Mouse (Mus musculus) stomach, embryonic 16.5 days (tissue): ENCODE data around the gene Inpp5a. TPM values are rescaled to one million over a fixed set of nuclear protein-coding genes. Genes with fewer than 3 reads are reported as not detected.

Source experiments
- ATAC-seq: fragments of 200-750 bp; cut with Nextera tagmentation; 2 replicates; pipeline ENCODE4 v1.8.0; 2017; ENCODE audit warnings: moderate number of reproducible peaks, moderate TSS enrichment; ENCODE audit not compliant: insufficient read depth, low FRiP score
- H3K27ac ChIP-seq: fragments of 300-500 bp; sonication (generic); 2 replicates; pipeline ENCODE4 v1.5.1; 2014; ENCODE audit warnings: low read length
- H3K27me3 ChIP-seq: fragments of 300-500 bp; sonication (generic); 2 replicates; pipeline ENCODE4 v1.6.1; 2014; ENCODE audit warnings: low read length, control low read depth, mixed read lengths; ENCODE audit not compliant: control insufficient read depth, insufficient read depth
- H3K36me3 ChIP-seq: fragments of 300-500 bp; sonication (generic); 2 replicates; pipeline ENCODE4 v1.6.1; 2014; ENCODE audit warnings: low read length; ENCODE audit not compliant: control insufficient read depth, insufficient read depth
- H3K4me1 ChIP-seq: fragments of 300-500 bp; sonication (generic); 2 replicates; pipeline ENCODE4 v1.6.1; 2014; ENCODE audit warnings: low read length, control low read depth, mixed read lengths; ENCODE audit not compliant: control insufficient read depth, insufficient read depth
- H3K4me2 ChIP-seq: fragments of 300-500 bp; sonication (generic); 2 replicates; pipeline ENCODE4 v1.6.1; 2014; ENCODE audit warnings: low read depth, low read length, mixed read lengths
- H3K4me3 ChIP-seq: fragments of 300-500 bp; sonication (generic); replicated peaks from 2 replicates; pipeline ENCODE4 v1.5.1; 2014; ENCODE audit warnings: mild to moderate bottlenecking, low read length
- H3K9ac ChIP-seq: fragments of 300-500 bp; sonication (generic); 2 replicates; pipeline ENCODE4 v1.6.1; 2014; ENCODE audit warnings: low read length
- H3K9me3 ChIP-seq: fragments of 300-500 bp; sonication (generic); replicated peaks from 2 replicates; pipeline ENCODE4 v1.6.1; 2016; ENCODE audit warnings: low read length, control low read depth; ENCODE audit not compliant: control insufficient read depth
- WGBS: fragments of 180-500 bp; shearing (Covaris S2); extraction: QIAGEN DNeasy Blood & Tissue Kit; methylation state at CpG from one replicate; pipeline ENCODE4 v1.1.7; 2014; 5-methylcytosine and 5-hydroxymethylcytosine counted together
- polyA plus RNA-seq: library from polyadenylated mRNA; unstranded; fragments of >200 nt; fragmentation: Nextera tagmentation; extraction: Ambion mirVana; gene quantifications from 2 replicates; pipeline ENCODE4 v1.2.1, GENCODE M21; 2015

Inpp5a gene
- polyA plus RNA-seq, 1 experiment from 2014 or later, result 21.3 TPM

GRCm38 (mm10) chr7:139439922-139440895, 51.3 kb downstream of the Inpp5a start:
- H3K4me3 ChIP-seq, result no peak overlapping the region
- H3K9me3 ChIP-seq, result no peaks in the 10 kb centered on the region
- no peak overlapping the region for H3K9ac ChIP-seq
- H3K36me3 ChIP-seq, result no peaks in the 10 kb centered on the region
- H3K4me1 ChIP-seq, result peaks cover 29% of the 10 kb centered on the region
- no peak overlapping the region for H3K4me2 ChIP-seq
- no peak overlapping the region for H3K27ac ChIP-seq
- no peaks in the 10 kb centered on the region for H3K27me3 ChIP-seq
- no peak for ATAC-seq
- WGBS, result 79% methylated on average over 6 of the region's 6 CpGs

GRCm38 (mm10) chr7:139441022-139441421, 52.1 kb downstream of the Inpp5a start:
- peaks cover 29% of the 10 kb centered on the region for H3K4me1 ChIP-seq
- 35% methylated on average over 5 of the region's 5 CpGs for WGBS
- H3K9me3 ChIP-seq, result no peaks in the 10 kb centered on the region
- no peaks in the 10 kb centered on the region for H3K27me3 ChIP-seq
- no peak overlapping the region for H3K27ac ChIP-seq
- H3K9ac ChIP-seq, result no peak overlapping the region
- H3K36me3 ChIP-seq, result no peaks in the 10 kb centered on the region
- ATAC-seq, result no peak
- no peak overlapping the region for H3K4me3 ChIP-seq
- H3K4me2 ChIP-seq, result no peak overlapping the region

GRCm38 (mm10) chr7:139441761-139442211, 52.9 kb downstream of the Inpp5a start:
- 55% methylated on average over 10 of the region's 10 CpGs for WGBS
- peak; percentile 31; the same call in 1 of the 2 replicates for ATAC-seq
- H3K36me3 ChIP-seq, result no peaks in the 10 kb centered on the region

GRCm38 (mm10) chr7:139445621-139446020, 56.7 kb downstream of the Inpp5a start:
- 74% methylated on average over 8 of the region's 8 CpGs for WGBS

More at GRCm38 (mm10) chr7:139441761-139442211, 52.9 kb downstream of the Inpp5a start:
- Histone ChIP-seq H3K27me3 (no peaks in the 10 kb centered on the region), H3K27ac (no peak overlapping the region), H3K4me1 (peaks cover 26% of the 10 kb centered on the region), H3K9ac (no peak overlapping the region), H3K4me3 (no peak overlapping the region), H3K4me2 (no peak overlapping the region), H3K9me3 (no peaks in the 10 kb centered on the region)

GRCm38 (mm10) chr7:139447381-139447780, 58.5 kb downstream of the Inpp5a start:
- peaks cover 8% of the 10 kb centered on the region for H3K4me1 ChIP-seq
- 76% methylated on average over 3 of the region's 3 CpGs for WGBS
- no peak overlapping the region for H3K9ac ChIP-seq
- no peak overlapping the region for H3K4me2 ChIP-seq
- no peak for ATAC-seq
- H3K27ac ChIP-seq, result no peak overlapping the region
- H3K9me3 ChIP-seq, result no peaks in the 10 kb centered on the region
- H3K36me3 ChIP-seq, result peaks cover 2% of the 10 kb centered on the region; the same call in 1 of the 2 replicates
- H3K27me3 ChIP-seq, result no peaks in the 10 kb centered on the region
- H3K4me3 ChIP-seq, result no peak overlapping the region

More at GRCm38 (mm10) chr7:139445621-139446020, 56.7 kb downstream of the Inpp5a start:
- Histone ChIP-seq H3K9ac (no peak overlapping the region), H3K4me3 (no peak overlapping the region), H3K4me1 (peaks cover 19% of the 10 kb centered on the region), H3K27me3 (no peaks in the 10 kb centered on the region), H3K9me3 (no peaks in the 10 kb centered on the region), H3K27ac (no peak overlapping the region), H3K36me3 (peaks cover 2% of the 10 kb centered on the region; the same call in 1 of the 2 replicates), H3K4me2 (no peak overlapping the region)
- ATAC-seq, result no peak

GRCm38 (mm10) chr7:139450186-139450998, 61.5 kb downstream of the Inpp5a start:
- Histone ChIP-seq H3K4me1 (peaks cover 11% of the 10 kb centered on the region; the same call in 1 of the 2 replicates), H3K4me2 (no peak overlapping the region), H3K36me3 (peaks cover 2% of the 10 kb centered on the region; the same call in 1 of the 2 replicates), H3K27me3 (no peaks in the 10 kb centered on the region), H3K9me3 (no peaks in the 10 kb centered on the region), H3K27ac (no peak overlapping the region), H3K9ac (no peak overlapping the region), H3K4me3 (no peak overlapping the region)
- 0 out of 2 replicates have a peak, but pooled peaks have one; percentile 20 for ATAC-seq
- WGBS, result 74% methylated on average over 16 of the region's 16 CpGs

- Histone ChIP-seq H3K36me3 (peaks cover 2% of the 10 kb centered on the region; the same call in 1 of the 2 replicates), H3K9ac (no peak overlapping the region), H3K4me1 (peaks cover 11% of the 10 kb centered on the region; the same call in 1 of the 2 replicates), H3K4me3 (no peak overlapping the region), H3K27ac (no peak overlapping the region), H3K27me3 (no peaks in the 10 kb centered on the region), H3K9me3 (no peaks in the 10 kb centered on the region), H3K4me2 (no peak overlapping the region)
- ATAC-seq, result no peak
- WGBS, result 92% methylated on average over 5 of the region's 5 CpGs
Measured at GRCm38 (mm10) chr7:139451711-139452110, 62.8 kb downstream of the Inpp5a start.

- no peak for ATAC-seq
- H3K9me3 ChIP-seq, result no peaks in the 10 kb centered on the region
- no peak overlapping the region for H3K27ac ChIP-seq
- H3K4me2 ChIP-seq, result no peak overlapping the region
- no peak overlapping the region for H3K9ac ChIP-seq
- peaks cover 2% of the 10 kb centered on the region; the same call in 1 of the 2 replicates for H3K36me3 ChIP-seq
- no peak overlapping the region for H3K4me3 ChIP-seq
- peaks cover 11% of the 10 kb centered on the region; the same call in 1 of the 2 replicates for H3K4me1 ChIP-seq
- WGBS, result 45% methylated on average over 2 of the region's 2 CpGs
- H3K27me3 ChIP-seq, result no peaks in the 10 kb centered on the region
Measured at GRCm38 (mm10) chr7:139452199-139452598, 63.3 kb downstream of the Inpp5a start.
